Comparison of ENCODE assay signal across 20 mouse cellular contexts in the genomic region with DNA sequence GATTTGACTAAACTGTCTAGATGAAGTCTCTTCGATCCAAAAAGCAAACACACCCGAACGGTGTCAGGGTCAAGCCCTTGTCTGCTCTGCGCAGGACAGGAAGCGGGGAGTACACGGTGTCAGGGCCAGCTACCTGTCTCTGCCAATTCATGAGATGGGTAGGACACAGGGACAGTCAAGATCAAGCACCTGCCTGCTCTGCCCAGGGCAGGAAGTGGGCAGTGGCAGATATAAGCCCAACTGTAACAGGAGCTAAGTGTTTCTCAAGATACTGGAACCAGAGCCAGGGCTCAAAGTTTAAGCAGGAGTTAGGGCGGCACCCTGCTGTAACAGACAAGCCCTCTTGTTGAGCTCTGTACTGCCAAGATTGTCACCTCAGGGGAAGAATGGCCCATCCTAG. TPM values are rescaled to one million over a fixed set of nuclear protein-coding genes. Genes with fewer than 3 reads are reported as not detected.
DNase-seq lines count a peak whose midpoint lies in the region; ATAC-seq lines count a peak whose summit lies in the region.
"Had no signal": no experiment of that assay in that cellular context is flagged by ENCODE, and none has a peak within 500 bp of the region (broad histone marks: within the 10 kb centered on the region; RNA-seq: fewer than 3 reads in every experiment).

No protein-coding gene starts in this region.

- no peaks in the 10 kb centered on the region for H3K36me3 ChIP-seq in kidney, embryonic 15.5 days
- H3K36me3 ChIP-seq in liver, embryonic 12.5 days = no peaks in the 10 kb centered on the region
- no peaks in the 10 kb centered on the region for H3K36me3 ChIP-seq in liver, embryonic 11.5 days (ENCODE audit: control insufficient read depth, insufficient read depth, low read length)
- H3K36me3 ChIP-seq in liver, embryonic 13.5 days = no peaks in the 10 kb centered on the region
- H3K36me3 ChIP-seq: embryonic facial prominence, embryonic 12.5 days; forebrain, embryonic 12.5 days; hindbrain, embryonic 15.5 days; midbrain, embryonic 13.5 days had no signal

- intact Hi-C loops in left cerebral cortex, postnatal 4 days (cut with DNase I) = no loop called here

- H3K4me1 ChIP-seq in kidney, embryonic 15.5 days = 0 out of 2 replicates have a peak, but pooled peaks cover 5% of the 10 kb centered on the region
- H3K4me1 ChIP-seq in liver, embryonic 12.5 days = no peaks in the 10 kb centered on the region
- no peaks in the 10 kb centered on the region for H3K4me1 ChIP-seq in liver, embryonic 11.5 days (replicated peaks; ENCODE audit: control insufficient read depth, insufficient read depth, low read length)
- peaks cover 4% of the 10 kb centered on the region; the same call in 1 of the 2 replicates for H3K4me1 ChIP-seq in liver, embryonic 13.5 days (replicated peaks)
- H3K4me1 ChIP-seq: forebrain, embryonic 12.5 days; hindbrain, embryonic 15.5 days; midbrain, embryonic 13.5 days had no signal

- no peak overlapping the region for H3K9ac ChIP-seq in kidney, embryonic 15.5 days
- H3K9ac ChIP-seq in liver, embryonic 12.5 days = no peak overlapping the region
- no peak overlapping the region for H3K9ac ChIP-seq in liver, embryonic 11.5 days (ENCODE audit: low read depth, low read length)
- no peak overlapping the region for H3K9ac ChIP-seq in liver, embryonic 13.5 days
- H3K9ac ChIP-seq: embryonic facial prominence, embryonic 12.5 days; forebrain, embryonic 12.5 days; hindbrain, embryonic 15.5 days; midbrain, embryonic 13.5 days had no signal

- no peak overlapping the region for H3K4me2 ChIP-seq in kidney, embryonic 15.5 days
- H3K4me2 ChIP-seq in liver, embryonic 12.5 days = no peak overlapping the region
- H3K4me2 ChIP-seq in liver, embryonic 11.5 days = no peak overlapping the region
- no peak overlapping the region for H3K4me2 ChIP-seq in liver, embryonic 13.5 days
- H3K4me2 ChIP-seq: embryonic facial prominence, embryonic 12.5 days; forebrain, embryonic 12.5 days; hindbrain, embryonic 15.5 days; midbrain, embryonic 13.5 days had no signal

- no peaks in the 10 kb centered on the region for H3K27me3 ChIP-seq in kidney, embryonic 15.5 days
- H3K27me3 ChIP-seq in liver, embryonic 12.5 days (replicated peaks) = no peaks in the 10 kb centered on the region
- no peaks in the 10 kb centered on the region for H3K27me3 ChIP-seq in liver, embryonic 11.5 days (replicated peaks; ENCODE audit: control insufficient read depth, insufficient read depth, low read length)
- no peaks in the 10 kb centered on the region for H3K27me3 ChIP-seq in liver, embryonic 13.5 days
- H3K27me3 ChIP-seq: embryonic facial prominence, embryonic 12.5 days; forebrain, embryonic 12.5 days; hindbrain, embryonic 15.5 days; midbrain, embryonic 13.5 days had no signal

- no peaks in the 10 kb centered on the region for H3K9me3 ChIP-seq in kidney, embryonic 15.5 days (replicated peaks)
- H3K9me3 ChIP-seq in liver, embryonic 12.5 days (replicated peaks) = no peaks in the 10 kb centered on the region
- H3K9me3 ChIP-seq in liver, embryonic 11.5 days (ENCODE audit: control insufficient read depth, low read length) = no peaks in the 10 kb centered on the region
- H3K9me3 ChIP-seq in liver, embryonic 13.5 days (replicated peaks) = no peaks in the 10 kb centered on the region
- H3K9me3 ChIP-seq: embryonic facial prominence, embryonic 12.5 days; forebrain, embryonic 12.5 days; hindbrain, embryonic 15.5 days; midbrain, embryonic 13.5 days had no signal

- ATAC-seq in kidney, embryonic 15.5 days (replicated peaks; ENCODE audit: low FRiP score) = no peak
- ATAC-seq in liver, embryonic 12.5 days = peak; percentile 40; the same call in 1 of the 2 replicates
- ATAC-seq in liver, embryonic 11.5 days (replicated peaks; ENCODE audit: low FRiP score) = no peak
- ATAC-seq in liver, embryonic 13.5 days (ENCODE audit: low read depth) = peak; percentile 43; the same call in 1 of the 2 replicates
- ATAC-seq: CD4-positive, CD25-positive, alpha-beta regulatory T cell, adult 4 months; midbrain, embryonic 13.5 days had no signal

- H3K4me3 ChIP-seq in kidney, embryonic 15.5 days (replicated peaks) = no peak overlapping the region
- no peak overlapping the region for H3K4me3 ChIP-seq in liver, embryonic 12.5 days
- H3K4me3 ChIP-seq in liver, embryonic 11.5 days (ENCODE audit: low read depth, low read length) = no peak overlapping the region
- H3K4me3 ChIP-seq in liver, embryonic 13.5 days (replicated peaks) = no peak overlapping the region
- H3K4me3 ChIP-seq: embryonic facial prominence, embryonic 12.5 days; forebrain, embryonic 12.5 days; hindbrain, embryonic 15.5 days; midbrain, embryonic 13.5 days had no signal

- 77% methylated on average over 7 of the region's 7 CpGs for WGBS in kidney, embryonic 15.5 days
- 55% methylated on average over 7 of the region's 7 CpGs for WGBS in liver, embryonic 12.5 days (ENCODE audit: insufficient replicate concordance)
- WGBS in liver, embryonic 11.5 days = 68% methylated on average over 7 of the region's 7 CpGs
- 46% methylated on average over 7 of the region's 7 CpGs for WGBS in liver, embryonic 13.5 days (ENCODE audit: insufficient replicate concordance)

- no peak overlapping the region for H3K27ac ChIP-seq in kidney, embryonic 15.5 days
- no peak overlapping the region for H3K27ac ChIP-seq in liver, embryonic 12.5 days
- H3K27ac ChIP-seq in liver, embryonic 11.5 days (ENCODE audit: low read depth, low read length) = no peak overlapping the region
- H3K27ac ChIP-seq in liver, embryonic 13.5 days = no peak overlapping the region
- H3K27ac ChIP-seq: embryonic facial prominence, embryonic 12.5 days; forebrain, embryonic 12.5 days; hindbrain, embryonic 15.5 days; midbrain, embryonic 13.5 days had no signal

- peak; percentile 34 for DNase-seq in kidney, adult 11 months
- DNase-seq in liver, embryonic 11.5 days (ENCODE audit: low spot score) = no peak
- no peak for DNase-seq in liver, embryonic 13.5 days
- DNase-seq in left cerebral cortex, postnatal 4 days = no peak
- DNase-seq in adrenal gland, adult 8-10 months = no peak
- DNase-seq: adrenal gland, postnatal 10 days; cerebellum, adult 18-20 months; cerebellum, postnatal 14 days; gastrocnemius, postnatal 36 days; heart, postnatal 4 days; lung, adult 2 months; lung, postnatal 14 days; thymus, postnatal 14 days had no signal

RNA-seq across cellular contexts. Expression of a gene that starts 49.7 kb away (rescaled TPM):
- polyA plus RNA-seq in kidney, embryonic 15.5 days (2015; fragmentation: Nextera tagmentation; extraction: Ambion mirVana) = 76.8 and 85.6 TPM in 2 replicates
- 79.8 and 85.5 TPM in 2 replicates for polyA plus RNA-seq in liver, embryonic 12.5 days (2016; fragmentation: Nextera tagmentation; extraction: Ambion mirVana)
- 86.0 and 88.3 TPM in 2 replicates for polyA plus RNA-seq in liver, embryonic 11.5 days (2014; fragmentation: Nextera tagmentation; extraction: Ambion mirVana)
- 73.0 and 84.8 TPM in 2 replicates for polyA plus RNA-seq in liver, embryonic 13.5 days (2015; fragmentation: Nextera tagmentation; extraction: Ambion mirVana)
- 10 to 100 TPM; 42.9 to 43.7 TPM for total RNA-seq in left cerebral cortex, postnatal 4 days (2021)
- 100 to 1,000 TPM in 2 of 4 experiments, 10 to 100 TPM in 2; 59.9 to 655 (median 176) TPM for total RNA-seq in adrenal gland, adult 8-10 months (2022)

Comparison
In these comparisons a context has a peak if more than half of its experiments do, and no peak if none do; other contexts are left out.
1. ATAC-seq: peak in liver, embryonic 12.5 days (single experiment) and liver, embryonic 13.5 days (single experiment); none in kidney, embryonic 15.5 days (single experiment) and liver, embryonic 11.5 days (single experiment).